Mouse (Mus musculus): ENCODE measurements around the gene Setd1b.
A peak's percentile ranks its signal among the peaks of the same experiment; 100 is the strongest.

- TF ChIP-seq CTCF (IDR thresholded peaks at IDR 0.05 in 2 of 3, conservative IDR thresholded peaks at IDR 0.05 in 1 of 3; ENCODE audit: control insufficient read depth in 1 of 3, insufficient read depth in 1 of 3, low read depth in 2 of 3, low read length in 3 of 3, poor library complexity in 1 of 3, severe bottlenecking in 1 of 3) (0 out of 6 replicates have a peak, but pooled peaks of 1 of the 3 experiments have one; percentile 9), MYC (IDR thresholded peaks at IDR 0.05; ENCODE audit: low read depth, low read length) (no peak), UBTF (IDR thresholded peaks at IDR 0.05; ENCODE audit: borderline replicate concordance, insufficient read depth, low read depth, low read length) (no peak), KAT2A (conservative IDR thresholded peaks at IDR 0.05; ENCODE audit: low read depth, low read length) (no peak), USF2 (IDR thresholded peaks at IDR 0.05; ENCODE audit: borderline replicate concordance in 1 of 2, insufficient read depth in 1 of 2, low read depth in 1 of 2, low read length in 2 of 2) (no peak), NRF1 (IDR thresholded peaks at IDR 0.05; ENCODE audit: insufficient read depth, low read depth, low read length, poor library complexity, severe bottlenecking) (no peak), POLR2A (IDR thresholded peaks at IDR 0.05; ENCODE audit: control insufficient read depth in 1 of 2, insufficient read depth in 1 of 2, low read depth in 1 of 2, low read length in 2 of 2, poor library complexity in 1 of 2) (no peak), ZMIZ1 (IDR thresholded peaks at IDR 0.05; ENCODE audit: low read depth, low read length) (no peak), NELFE (IDR thresholded peaks at IDR 0.05; ENCODE audit: low read depth, low read length) (no peak), EP300 (IDR thresholded peaks at IDR 0.05; ENCODE audit: low read depth in 1 of 2, low read length in 2 of 2) (no peak), RAD21 (IDR thresholded peaks at IDR 0.05; ENCODE audit: low read depth, low read length) (no peak), JUND (IDR thresholded peaks at IDR 0.05; ENCODE audit: low read depth, low read length) (no peak)
These were observed 20.9 kb downstream of the Setd1b start for GRCm38 (mm10) chr5:123162942-123163341.

Measured in MEL (cell line).